In genomic region chr2:59712484-59712883, GRCm38 (mm10) we compare ENCODE assay signal across 14 mouse cellular contexts.
"Had no signal": no experiment of that assay in that cellular context is flagged by ENCODE, and none has a peak within 500 bp of the region (broad histone marks: within the 10 kb centered on the region; RNA-seq: fewer than 3 reads in every experiment).

No protein-coding gene starts in this region.

- DNase-seq: kidney, adult 2 months; kidney, postnatal 14 days; layer of hippocampus, postnatal 36 days; lung, adult 2 months; retina, postnatal 1 day; right cerebral cortex, postnatal 4 days; spleen, adult 18-20 months; thymus, adult 18-20 months; thymus, postnatal 14 days had no signal

- H3K27ac ChIP-seq: kidney, embryonic 15.5 days; limb, embryonic 13.5 days; liver, embryonic 14.5 days; midbrain, embryonic 15.5 days; neural tube, embryonic 13.5 days had no signal

- ATAC-seq: midbrain, embryonic 15.5 days had no signal

- H3K4me1 ChIP-seq: midbrain, embryonic 15.5 days had no signal

- H3K36me3 ChIP-seq: kidney, embryonic 15.5 days; limb, embryonic 13.5 days; midbrain, embryonic 15.5 days; neural tube, embryonic 13.5 days had no signal

- H3K4me2 ChIP-seq: kidney, embryonic 15.5 days; limb, embryonic 13.5 days; midbrain, embryonic 15.5 days; neural tube, embryonic 13.5 days had no signal

- H3K27me3 ChIP-seq: kidney, embryonic 15.5 days; limb, embryonic 13.5 days; midbrain, embryonic 15.5 days; neural tube, embryonic 13.5 days had no signal

- H3K4me3 ChIP-seq: kidney, embryonic 15.5 days; limb, embryonic 13.5 days; midbrain, embryonic 15.5 days; neural tube, embryonic 13.5 days had no signal

- H3K9ac ChIP-seq: kidney, embryonic 15.5 days; limb, embryonic 13.5 days; liver, embryonic 14.5 days; midbrain, embryonic 15.5 days; neural tube, embryonic 13.5 days had no signal

- H3K9me3 ChIP-seq: kidney, embryonic 15.5 days; limb, embryonic 13.5 days; midbrain, embryonic 15.5 days; neural tube, embryonic 13.5 days had no signal
